Mouse (Mus musculus): ENCODE results near the gene Olfr101. TPM values are rescaled to one million over a fixed set of nuclear protein-coding genes. Genes with fewer than 3 reads are reported as not detected.

Olfr101 gene
- polyA plus RNA-seq (2012; ENCODE audit: insufficient read depth, low replicate concordance) = not detected in 2 replicates

DNA sequence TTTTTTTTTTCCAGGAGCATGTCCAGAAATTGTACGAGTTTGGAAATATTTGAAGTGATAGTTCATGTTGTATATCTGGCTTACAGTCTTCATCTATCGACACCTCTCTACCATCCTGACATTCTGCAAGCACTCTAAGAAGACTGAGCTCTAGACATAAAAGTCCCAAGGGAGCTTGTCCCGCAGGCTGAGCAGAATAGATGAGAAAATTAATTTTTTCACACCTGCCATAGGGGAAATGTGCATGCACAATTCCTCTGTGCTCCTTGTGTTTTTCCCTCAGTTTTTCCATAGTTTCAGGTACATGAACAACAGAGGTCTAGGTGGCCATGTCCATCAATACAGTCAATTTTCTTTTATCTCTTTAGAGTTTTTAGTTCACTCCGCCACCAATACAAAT lies at the start of gene Olfr101:
Gene Olfr101, minus strand, starts transcription at position 101 of the 400 bp plus-strand sequence.
- TF ChIP-seq FLI1 (IDR thresholded peaks at IDR 0.05; ENCODE audit: low read length) (no peak), GATA1 (IDR thresholded peaks at IDR 0.05; ENCODE audit: borderline replicate concordance, low read length) (no peak)
- H3K4me1 ChIP-seq = no peaks in the 10 kb centered on the region
- no peak within 1 kb of the TSS for H3K4me3 ChIP-seq (replicated peaks)
- no peaks in the 10 kb centered on the region for H3K9me3 ChIP-seq
- no peaks in the 10 kb centered on the region for H3K27me3 ChIP-seq (replicated peaks)
- no peaks in the 10 kb centered on the region for H3K36me3 ChIP-seq (replicated peaks; ENCODE audit: low read length)

DNA sequence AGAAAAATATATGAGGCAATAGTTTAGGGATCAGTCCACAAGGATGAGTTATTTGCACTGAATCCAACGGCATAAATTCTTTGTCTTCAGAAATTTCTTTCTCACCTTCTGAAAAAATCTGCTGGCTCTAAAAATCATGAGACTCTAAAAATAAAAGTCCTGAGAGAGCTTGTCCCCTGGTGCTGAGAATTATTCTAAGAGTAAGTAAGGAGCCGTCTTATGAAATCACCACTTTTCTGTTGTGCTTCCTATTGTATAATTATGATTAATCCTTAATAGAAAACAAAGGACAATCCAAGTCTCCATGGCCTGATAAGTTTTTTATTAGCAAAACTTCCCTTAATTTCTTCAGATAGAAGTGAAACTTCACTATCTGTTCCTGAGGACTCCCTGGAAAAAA lies 35.5 kb upstream of the Olfr101 start, which contains the start of gene Olfr103:
Gene Olfr103, minus strand, starts transcription at position 101 of the 400 bp plus-strand sequence.
- Histone ChIP-seq H3K4me3 (replicated peaks) (no peak within 1 kb of the TSS), H3K9me3 (0 out of 2 replicates have a peak, but pooled peaks cover 3% of the 10 kb centered on the region), H3K27me3 (replicated peaks) (no peaks in the 10 kb centered on the region), H3K4me1 (no peaks in the 10 kb centered on the region), H3K36me3 (replicated peaks; ENCODE audit: low read length) (no peaks in the 10 kb centered on the region)
- TF ChIP-seq FLI1 (IDR thresholded peaks at IDR 0.05; ENCODE audit: low read length) (no peak), GATA1 (IDR thresholded peaks at IDR 0.05; ENCODE audit: borderline replicate concordance, low read length) (no peak)

GRCm38 (mm10) chr17:37316954-37317353 lies 12.8 kb upstream of the Olfr101 start, which contains the start of gene Olfr102:
Olfr102 (minus strand) TSS chr17:37317054.
- H3K4me3 ChIP-seq (replicated peaks) = no peak within 1 kb of the TSS
- peaks cover 9% of the 10 kb centered on the region for H3K9me3 ChIP-seq
- H3K36me3 ChIP-seq (replicated peaks; ENCODE audit: low read length) = no peaks in the 10 kb centered on the region
- no peaks in the 10 kb centered on the region for H3K4me1 ChIP-seq
- H3K27me3 ChIP-seq (replicated peaks) = no peaks in the 10 kb centered on the region
- TF ChIP-seq GATA1 (IDR thresholded peaks at IDR 0.05; ENCODE audit: borderline replicate concordance, low read length) (no peak), FLI1 (IDR thresholded peaks at IDR 0.05; ENCODE audit: low read length) (no peak)

- Histone ChIP-seq H3K9me3 (no peaks in the 10 kb centered on the region), H3K4me3 (replicated peaks) (no peak overlapping the region), H3K4me1 (no peaks in the 10 kb centered on the region), H3K36me3 (replicated peaks; ENCODE audit: low read length) (no peaks in the 10 kb centered on the region), H3K27me3 (replicated peaks) (no peaks in the 10 kb centered on the region)
- TF ChIP-seq GATA1 (IDR thresholded peaks at IDR 0.05; ENCODE audit: borderline replicate concordance, low read length) (no peak), FLI1 (IDR thresholded peaks at IDR 0.05; ENCODE audit: low read length) (no peak)
Measured at GRCm38 (mm10) chr17:37310146-37310699, 6.1 kb upstream of the Olfr101 start.

DNA sequence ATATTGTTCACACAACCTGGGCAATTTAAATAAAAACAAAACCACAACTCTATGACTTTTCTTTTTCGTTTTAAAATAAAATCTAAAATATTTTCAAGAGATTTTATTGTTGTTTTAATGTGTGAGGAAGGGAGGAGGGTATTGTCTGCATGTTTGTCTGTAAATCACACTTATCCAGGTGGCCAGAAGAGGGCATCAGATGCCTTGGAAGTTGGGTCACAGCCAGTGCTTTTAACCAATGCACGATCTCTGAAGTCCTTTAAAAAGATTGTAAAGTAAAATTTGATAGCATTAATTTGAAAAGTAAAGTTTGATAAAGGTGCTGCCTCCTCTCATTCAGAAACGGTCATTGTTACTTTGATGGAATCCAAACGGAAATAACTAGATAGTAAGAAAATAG lies 4.4 kb upstream of the Olfr101 start:
- no peak for TF ChIP-seq FLI1 (IDR thresholded peaks at IDR 0.05; ENCODE audit: low read length)
- no peak for TF ChIP-seq GATA1 (IDR thresholded peaks at IDR 0.05; ENCODE audit: borderline replicate concordance, low read length)

GRCm38 (mm10) chr17:37283360-37283759 lies 20.8 kb downstream of the Olfr101 start, which contains the start of gene Olfr99:
Olfr99 (minus strand) TSS chr17:37283460.
- Histone ChIP-seq H3K9me3 (no peaks in the 10 kb centered on the region), H3K4me1 (no peaks in the 10 kb centered on the region)

More for the DNA sequence above, 4.4 kb upstream of the Olfr101 start:
- Histone ChIP-seq H3K9me3 (no peaks in the 10 kb centered on the region), H3K4me1 (no peaks in the 10 kb centered on the region), H3K4me3 (replicated peaks) (no peak overlapping the region), H3K27me3 (replicated peaks) (no peaks in the 10 kb centered on the region), H3K36me3 (replicated peaks; ENCODE audit: low read length) (no peaks in the 10 kb centered on the region)

DNA sequence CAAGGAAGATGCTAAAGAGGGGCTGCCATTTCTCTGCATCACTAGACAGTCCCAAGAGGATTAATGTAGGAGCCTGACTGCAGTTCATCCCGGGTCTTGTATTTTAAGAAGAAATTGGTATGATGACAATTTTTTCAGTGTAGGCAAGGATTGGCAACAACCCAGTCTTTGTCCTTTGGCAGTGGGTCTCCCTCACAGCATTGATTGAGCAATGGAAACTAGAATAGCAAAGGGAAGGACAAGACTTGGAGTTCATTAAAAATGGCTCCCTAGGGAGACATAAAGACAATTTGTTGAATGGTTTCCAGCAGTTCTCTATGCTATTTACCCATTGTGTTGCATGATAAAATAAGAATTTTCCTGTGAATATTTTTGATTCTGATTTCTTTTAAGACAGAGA lies 23.8 kb downstream of the Olfr101 start:
- no peak for TF ChIP-seq FLI1 (IDR thresholded peaks at IDR 0.05; ENCODE audit: low read length)
- no peak for TF ChIP-seq GATA1 (IDR thresholded peaks at IDR 0.05; ENCODE audit: borderline replicate concordance, low read length)
- no peaks in the 10 kb centered on the region for H3K4me1 ChIP-seq
- no peaks in the 10 kb centered on the region for H3K27me3 ChIP-seq (replicated peaks)
- no peaks in the 10 kb centered on the region for H3K36me3 ChIP-seq (replicated peaks; ENCODE audit: low read length)
- no peaks in the 10 kb centered on the region for H3K9me3 ChIP-seq
- H3K4me3 ChIP-seq (replicated peaks) = no peak overlapping the region

More at GRCm38 (mm10) chr17:37283360-37283759, 20.8 kb downstream of the Olfr101 start, which contains the start of gene Olfr99:
- no peak for TF ChIP-seq GATA1 (IDR thresholded peaks at IDR 0.05; ENCODE audit: borderline replicate concordance, low read length)
- TF ChIP-seq FLI1 (IDR thresholded peaks at IDR 0.05; ENCODE audit: low read length) = no peak
- Histone ChIP-seq H3K4me3 (replicated peaks) (no peak within 1 kb of the TSS), H3K36me3 (replicated peaks; ENCODE audit: low read length) (no peaks in the 10 kb centered on the region), H3K27me3 (replicated peaks) (no peaks in the 10 kb centered on the region)

DNA sequence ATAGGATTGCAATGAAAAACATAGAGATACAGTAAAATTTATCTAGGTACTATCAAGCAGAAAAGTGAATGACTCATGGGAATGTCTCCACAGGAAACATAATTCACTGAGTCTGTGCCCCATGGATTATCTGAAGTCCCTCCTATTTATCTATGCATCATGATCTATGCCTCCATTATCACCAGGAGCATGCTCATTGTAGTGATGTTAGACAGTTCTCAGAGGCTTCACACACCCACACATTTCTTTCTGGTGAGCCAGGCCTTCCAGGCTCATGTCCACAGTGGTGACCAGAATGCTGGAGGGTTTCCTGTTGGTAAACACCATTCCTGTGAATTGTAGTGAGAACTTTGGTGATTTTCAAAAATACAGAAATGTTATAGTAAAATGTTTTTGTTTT lies 27.5 kb downstream of the Olfr101 start:
- peaks cover 5% of the 10 kb centered on the region; the same call in 1 of the 2 replicates for H3K4me1 ChIP-seq
- H3K4me3 ChIP-seq (replicated peaks) = no peak overlapping the region
- TF ChIP-seq GATA1 (IDR thresholded peaks at IDR 0.05; ENCODE audit: borderline replicate concordance, low read length) = no peak
- TF ChIP-seq FLI1 (IDR thresholded peaks at IDR 0.05; ENCODE audit: low read length) = no peak
- H3K36me3 ChIP-seq (replicated peaks; ENCODE audit: low read length) = peaks cover 5% of the 10 kb centered on the region
- no peaks in the 10 kb centered on the region for H3K27me3 ChIP-seq (replicated peaks)
- no peaks in the 10 kb centered on the region for H3K9me3 ChIP-seq

DNA sequence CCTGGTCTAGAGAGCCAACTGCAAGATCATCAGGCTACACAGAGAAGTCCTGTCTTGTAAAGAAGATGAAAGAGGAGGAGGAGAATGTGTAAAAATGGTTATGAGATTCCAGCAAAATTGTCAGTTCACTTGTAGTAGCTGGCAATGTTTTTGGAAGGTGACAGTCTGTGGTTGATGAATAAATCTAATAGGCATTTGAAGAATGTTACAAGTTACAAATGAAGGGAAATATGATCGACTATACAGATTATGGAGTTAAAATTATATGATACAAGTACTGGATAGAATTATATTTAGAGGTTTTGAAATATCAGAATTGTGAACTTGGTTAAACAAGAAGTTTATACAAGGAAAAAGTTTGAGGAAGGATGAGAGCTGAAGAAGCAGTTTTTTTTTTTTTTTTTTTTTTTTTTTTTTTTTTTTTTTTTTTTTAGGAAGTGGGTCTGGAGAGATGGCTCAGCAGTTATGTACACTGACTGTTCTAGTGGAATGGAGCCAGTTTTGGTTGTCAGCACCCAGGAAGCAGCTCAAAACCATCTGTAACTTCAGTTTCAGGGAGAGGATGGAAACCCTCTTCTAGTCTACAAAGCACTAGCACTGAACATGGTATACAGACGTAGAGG lies 28.4 kb downstream of the Olfr101 start:
- H3K27me3 ChIP-seq (replicated peaks) = no peaks in the 10 kb centered on the region
- H3K36me3 ChIP-seq (replicated peaks; ENCODE audit: low read length) = peaks cover 5% of the 10 kb centered on the region
- H3K4me3 ChIP-seq (replicated peaks) = no peak overlapping the region
- H3K4me1 ChIP-seq = peaks cover 13% of the 10 kb centered on the region
- TF ChIP-seq GATA1 (IDR thresholded peaks at IDR 0.05; ENCODE audit: borderline replicate concordance, low read length) = no peak
- TF ChIP-seq FLI1 (IDR thresholded peaks at IDR 0.05; ENCODE audit: low read length) = no peak
- H3K9me3 ChIP-seq = no peaks in the 10 kb centered on the region

DNA sequence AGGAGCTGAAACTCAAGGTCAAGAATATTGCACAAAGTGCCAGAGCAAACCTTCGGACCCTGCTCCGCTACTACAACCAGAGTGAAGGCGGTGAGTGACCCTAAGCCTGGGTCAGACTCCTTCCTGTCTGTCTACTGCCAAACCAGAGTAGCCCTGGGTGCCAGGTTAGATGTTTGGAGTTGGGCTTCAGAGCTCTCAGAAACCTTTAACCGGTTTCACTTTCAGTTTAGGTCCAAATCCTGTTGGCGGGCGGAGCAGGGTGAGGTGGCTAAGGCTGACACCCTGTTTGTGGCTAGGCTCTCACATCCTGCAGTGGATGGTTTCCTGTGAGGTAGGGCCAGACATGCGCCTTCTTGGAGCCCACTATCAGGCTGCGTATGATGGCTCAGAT lies 33.4 kb downstream of the Olfr101 start:
- Histone ChIP-seq H3K36me3 (replicated peaks; ENCODE audit: low read length) (peaks cover 5% of the 10 kb centered on the region), H3K4me3 (replicated peaks) (peak overlapping the region; percentile 95), H3K27me3 (replicated peaks) (no peaks in the 10 kb centered on the region), H3K4me1 (peaks cover 25% of the 10 kb centered on the region), H3K9me3 (no peaks in the 10 kb centered on the region)
- TF ChIP-seq GATA1 (IDR thresholded peaks at IDR 0.05; ENCODE audit: borderline replicate concordance, low read length) (no peak), FLI1 (IDR thresholded peaks at IDR 0.05; ENCODE audit: low read length) (no peak)
